Mouse (Mus musculus): Measurements from ENCODE around the gene Myo1e. TPM values are rescaled to one million over a fixed set of nuclear protein-coding genes. Genes with fewer than 3 reads are reported as not detected.

The Myo1e gene
- total and polyA plus RNA-seq, 3 experiments: 82.3 to 186 (median 98.7) TPM

DNA sequence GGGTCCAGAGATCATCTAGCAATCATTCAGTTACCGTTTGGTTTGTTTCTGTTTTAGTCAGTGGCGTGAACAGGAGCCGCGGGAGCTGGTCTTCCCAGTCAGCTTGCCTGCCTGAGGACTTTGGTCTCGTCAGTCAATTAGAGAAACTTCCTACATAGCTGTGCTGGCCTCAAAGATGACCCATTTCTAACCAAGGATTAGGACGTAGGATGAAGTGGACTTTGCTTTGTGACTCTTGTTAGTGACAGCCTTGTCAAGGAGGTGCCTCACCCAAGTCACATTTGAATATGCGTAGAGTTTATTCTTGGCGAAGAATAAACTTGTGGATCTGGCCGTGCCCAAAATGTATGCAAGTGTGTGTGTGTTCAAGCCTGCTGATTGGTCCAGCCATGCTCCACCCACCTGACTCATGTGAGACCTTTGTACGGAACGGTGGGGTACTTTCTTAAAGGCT lies 70.4 kb downstream of the Myo1e start (continued):
- TF ChIP-seq JUND (conservative IDR thresholded peaks at IDR 0.05; ENCODE audit: low read depth, low read length) (no peak), NRF1 (IDR thresholded peaks at IDR 0.05; ENCODE audit: low read depth, low read length) (peak; percentile 9; the same call in 1 of the 2 replicates), SIN3A (IDR thresholded peaks at IDR 0.05; ENCODE audit: low read length) (peak; percentile 65), MXI1 (IDR thresholded peaks at IDR 0.05; ENCODE audit: low read depth, low read length) (peak; percentile 57; the same call in 1 of the 2 replicates), CTCF (conservative IDR thresholded peaks at IDR 0.05 in 1 of 2, IDR thresholded peaks at IDR 0.05 in 1 of 2; ENCODE audit: low read depth in 2 of 2, low read length in 2 of 2) (no peak), PAX5 (IDR thresholded peaks at IDR 0.05; ENCODE audit: low read length) (no peak), EP300 (IDR thresholded peaks at IDR 0.05; ENCODE audit: low read length) (peak; percentile 78), BHLHE40 (IDR thresholded peaks at IDR 0.05; ENCODE audit: low read depth, low read length) (peak; percentile 63; the same call in 1 of the 2 replicates), UBTF (IDR thresholded peaks at IDR 0.05; ENCODE audit: low read depth, low read length) (0 out of 2 replicates have a peak, but pooled peaks have one; percentile 46)

DNA sequence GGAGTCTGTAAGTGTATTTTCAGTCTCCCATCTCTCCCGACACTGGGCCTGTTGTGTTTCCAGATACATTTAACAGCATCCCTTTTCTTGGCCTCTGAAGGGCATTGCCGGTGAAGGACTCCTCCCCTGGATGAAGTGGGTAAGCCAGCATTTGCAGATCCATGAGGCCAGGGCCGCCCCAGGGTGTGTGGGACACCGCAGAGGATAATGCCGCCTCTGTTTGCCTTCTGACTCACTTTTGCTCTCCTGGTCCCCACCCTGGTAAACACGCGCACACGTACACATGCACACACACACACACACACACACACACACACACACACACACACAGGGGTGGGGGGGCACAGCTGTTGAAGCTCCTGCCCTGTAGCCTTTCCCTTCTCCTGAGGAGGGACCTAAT lies 74.3 kb downstream of the Myo1e start:
- no peak for DNase-seq (ENCODE audit: extremely low read depth)
- H3K4me1 ChIP-seq (ENCODE audit: control insufficient read depth in 1 of 2, insufficient read depth in 2 of 2): peaks cover 43 to 86% of the 10 kb centered on the region in 2 experiments
- dilution Hi-C loops (cut with MboI; ENCODE audit: extremely low pct_ligation_motif_present, extremely low pct_unique_long_range_greater_than_20kb, low sequenced_read_pairs) (no loop called here), in situ Hi-C loops (cut with MboI; ENCODE audit: low pct_ligation_motif_present, low pct_unique_long_range_greater_than_20kb, low sequenced_read_pairs) (no loop called here)
- H3K27me3 ChIP-seq (replicated peaks): no peaks in the 10 kb centered on the region
- no peak overlapping the region for H3K9ac ChIP-seq (ENCODE audit: insufficient read depth, low read depth)
- peaks cover 24% of the 10 kb centered on the region for H3K79me2 ChIP-seq (replicated peaks; ENCODE audit: control insufficient read depth, extremely low read depth, insufficient read depth, poor library complexity, severe bottlenecking)
- H3K4me2 ChIP-seq (ENCODE audit: insufficient read depth, low read depth, poor library complexity, severe bottlenecking): no peak overlapping the region
- H3K9me3 ChIP-seq (replicated peaks; ENCODE audit: low read length): peaks cover 8% of the 10 kb centered on the region
- no peak for TF ChIP-seq UBTF (IDR thresholded peaks at IDR 0.05; ENCODE audit: low read depth, low read length)
- no peak for TF ChIP-seq MAFK (IDR thresholded peaks at IDR 0.05; ENCODE audit: insufficient replicate concordance, low read length)
- TF ChIP-seq ZKSCAN1 (IDR thresholded peaks at IDR 0.05; ENCODE audit: borderline replicate concordance, low read depth, low read length): no peak
- no peak for TF ChIP-seq TBP (conservative IDR thresholded peaks at IDR 0.05; ENCODE audit: low read depth, low read length)
- no peak for TF ChIP-seq NRF1 (IDR thresholded peaks at IDR 0.05; ENCODE audit: low read depth, low read length)
- TF ChIP-seq NELFE (IDR thresholded peaks at IDR 0.05; ENCODE audit: low read depth, low read length): no peak
- no peak for TF ChIP-seq POLR2A (IDR thresholded peaks at IDR 0.05; ENCODE audit: low read depth, low read length)
- no peak for TF ChIP-seq MYC (IDR thresholded peaks at IDR 0.05; ENCODE audit: low read depth, low read length)
- no peak for TF ChIP-seq JUN (IDR thresholded peaks at IDR 0.05; ENCODE audit: insufficient read depth, low read depth, low read length)
- TF ChIP-seq E2F4 (IDR thresholded peaks at IDR 0.05; ENCODE audit: insufficient replicate concordance, low read depth, low read length): no peak
- no peak for TF ChIP-seq RAD21 (IDR thresholded peaks at IDR 0.05; ENCODE audit: low read depth, low read length)
- TF ChIP-seq USF1 (IDR thresholded peaks at IDR 0.05; ENCODE audit: low read depth, low read length): no peak
- no peak for TF ChIP-seq KAT2A (IDR thresholded peaks at IDR 0.05; ENCODE audit: insufficient replicate concordance, low read length)
- TF ChIP-seq ETS1 (conservative IDR thresholded peaks at IDR 0.05; ENCODE audit: low read depth, low read length): no peak
- no peak for TF ChIP-seq ZNF384 (IDR thresholded peaks at IDR 0.05; ENCODE audit: low read depth, low read length)
- no peak for TF ChIP-seq JUND (conservative IDR thresholded peaks at IDR 0.05; ENCODE audit: low read depth, low read length)
- no peak for TF ChIP-seq CHD1 (IDR thresholded peaks at IDR 0.05; ENCODE audit: low read depth, low read length)
- TF ChIP-seq MXI1 (IDR thresholded peaks at IDR 0.05; ENCODE audit: low read depth, low read length): no peak
- no peak for TF ChIP-seq BHLHE40 (IDR thresholded peaks at IDR 0.05; ENCODE audit: low read depth, low read length)
- no peak for TF ChIP-seq ZMIZ1 (IDR thresholded peaks at IDR 0.05; ENCODE audit: low read depth, low read length)
- H3K27ac ChIP-seq (ENCODE audit: insufficient read depth, low read depth): no peak overlapping the region
- H3K36me3 ChIP-seq (replicated peaks in 1 of 2; ENCODE audit: control insufficient read depth in 1 of 2, insufficient read depth in 1 of 2, low read length in 1 of 2): peaks cover 10 to 68% of the 10 kb centered on the region in 2 experiments
- no peak overlapping the region for H3K4me3 ChIP-seq (replicated peaks in 1 of 3; ENCODE audit: low read depth in 2 of 3, low read length in 2 of 3, poor library complexity in 1 of 3)
